Mouse (Mus musculus): ENCODE measurements around the gene Rad54l. TPM values are rescaled to one million over a fixed set of nuclear protein-coding genes. Genes with fewer than 3 reads are reported as not detected.

Gene Rad54l
- total RNA-seq, 2 experiments from 2014 or later = 1.3 to 2.2 TPM

DNA sequence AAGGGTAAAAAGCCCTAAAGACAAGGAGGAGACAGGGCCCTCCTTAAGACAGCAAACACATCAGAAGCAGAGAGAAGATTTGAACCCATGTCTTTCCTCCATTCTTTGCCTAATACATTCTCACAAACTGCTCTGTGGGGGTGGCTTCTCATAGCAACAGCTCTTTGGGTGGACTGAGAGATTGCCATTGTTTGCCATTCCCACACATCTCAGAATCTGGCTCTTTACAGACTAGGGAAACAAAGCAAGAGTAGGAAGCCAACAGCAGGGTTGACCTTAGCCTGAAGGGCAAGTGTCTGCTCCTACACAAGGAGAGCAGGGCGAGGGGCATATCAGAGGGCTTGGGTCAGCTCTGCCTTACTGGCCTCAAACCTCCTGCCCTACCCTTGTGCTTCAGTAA, 18.2 kb upstream of the Rad54l start:
- DNase-seq = no peak

GRCm38 (mm10) chr4:116140801-116141574, 17.5 kb upstream of the Rad54l start:
- DNase-seq = no peak

DNA sequence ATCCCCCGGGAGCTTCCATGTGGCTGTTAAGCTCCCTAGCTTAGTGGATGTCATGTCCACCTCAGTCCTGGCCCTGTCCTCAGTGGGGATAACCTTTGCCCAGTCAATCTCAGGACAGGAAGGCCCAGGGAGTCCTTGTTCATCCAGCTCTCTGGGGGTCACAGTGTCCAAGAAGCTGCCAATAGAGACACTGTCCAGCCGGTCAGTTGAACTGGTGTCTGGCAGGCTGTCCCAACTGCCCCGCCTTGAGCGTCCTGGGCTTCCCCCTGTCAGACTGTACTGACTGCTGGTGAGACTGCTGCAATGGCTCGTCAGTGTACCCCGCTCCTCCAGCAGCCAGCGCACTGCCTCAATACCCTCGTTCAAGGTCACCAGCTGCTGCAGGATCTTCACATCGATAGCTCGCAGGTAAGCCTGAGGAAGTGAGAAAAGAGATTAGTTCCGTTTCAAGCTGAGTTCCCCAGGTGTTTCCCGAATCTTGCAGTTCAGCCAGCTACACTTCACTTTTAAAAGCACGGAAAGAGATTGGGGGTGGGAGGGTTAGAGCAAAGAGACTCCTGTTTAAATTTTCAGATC, 14.0 kb upstream of the Rad54l start:
- DNase-seq = no peak

DNA sequence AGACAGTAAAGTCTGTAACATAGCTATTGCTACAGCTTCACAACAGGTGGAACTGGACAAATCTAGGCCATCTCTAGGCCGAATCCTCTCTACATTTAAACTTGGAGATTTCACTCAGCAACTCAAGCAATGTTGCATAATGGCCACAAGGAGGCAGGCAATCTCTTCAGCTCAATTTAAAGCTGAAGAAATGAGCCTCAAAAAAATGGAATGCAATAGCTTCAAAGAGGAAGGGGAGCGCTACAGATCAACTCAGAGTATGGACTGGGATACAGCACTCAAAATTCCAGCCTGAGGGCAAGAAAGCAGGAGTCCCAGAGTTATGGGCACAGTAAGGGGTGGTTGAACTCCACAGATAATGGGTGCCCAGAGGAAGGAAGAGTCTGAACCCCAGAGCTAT, 11.5 kb upstream of the Rad54l start:
- DNase-seq = no peak

DNA sequence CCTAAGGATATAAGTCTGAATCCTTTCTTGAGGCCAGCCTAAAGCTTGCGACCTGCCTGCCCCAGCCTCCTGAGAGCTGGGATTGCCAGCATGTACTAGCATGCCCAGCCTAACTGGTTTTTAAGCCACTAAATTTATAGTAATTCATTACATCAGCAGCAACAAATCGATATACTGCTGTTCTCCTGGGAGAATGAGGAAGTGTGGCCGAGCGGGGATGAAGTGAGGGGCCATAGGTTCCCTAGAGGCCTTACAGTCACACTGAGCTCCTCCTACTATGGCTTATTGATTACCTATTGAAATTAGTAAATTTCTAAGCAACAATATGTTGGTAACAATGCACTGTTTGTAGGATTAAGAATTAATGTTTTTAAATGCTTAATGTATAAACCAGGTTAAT, 9.6 kb upstream of the Rad54l start:
- no peak for DNase-seq

GRCm38 (mm10) chr4:116127956-116128355, 4.5 kb upstream of the Rad54l start:
- DNase-seq = no peak

GRCm38 (mm10) chr4:116125803-116126386, 2.4 kb upstream of the Rad54l start:
- no peak for DNase-seq

DNA sequence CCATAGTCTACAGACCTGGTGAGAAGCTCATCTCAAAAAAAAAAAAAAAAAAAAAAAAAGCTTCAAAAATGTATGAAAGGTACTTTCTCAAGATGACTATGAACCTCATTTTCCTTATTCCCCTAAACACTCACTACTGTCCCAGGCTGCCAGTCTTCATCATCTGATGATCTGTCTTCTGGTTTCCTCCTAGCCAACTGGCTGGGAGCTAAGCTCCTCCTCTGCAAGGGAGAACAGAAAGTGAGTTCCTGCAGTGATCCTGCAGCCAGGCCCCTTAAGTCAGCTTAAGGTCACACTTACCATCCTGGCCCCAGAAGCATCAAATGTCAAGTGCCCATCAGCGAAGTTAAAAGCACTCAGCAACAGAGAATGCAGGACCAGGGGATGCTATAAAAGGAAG, 728 bp downstream of the Rad54l start:
- DNase-seq = no peak

DNA sequence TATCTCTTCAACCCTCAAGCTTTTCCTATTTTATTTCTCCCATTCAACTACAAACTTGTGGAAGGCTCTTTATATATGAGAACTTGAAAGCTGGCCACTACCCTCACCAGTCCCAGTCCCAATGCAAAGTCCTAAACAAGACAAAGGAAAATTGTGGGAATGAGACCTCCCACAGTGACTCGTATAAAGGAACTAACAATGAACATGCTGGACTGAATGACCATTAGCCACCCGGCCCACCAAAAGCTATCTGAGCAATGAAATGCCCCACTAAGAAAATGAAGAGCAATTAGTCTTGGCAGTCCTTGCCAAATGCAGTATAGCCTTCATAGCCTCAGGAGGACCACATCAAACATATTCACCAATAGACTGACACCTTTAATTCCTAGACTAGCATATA, 12.0 kb downstream of the Rad54l start:
- DNase-seq = no peak

DNA sequence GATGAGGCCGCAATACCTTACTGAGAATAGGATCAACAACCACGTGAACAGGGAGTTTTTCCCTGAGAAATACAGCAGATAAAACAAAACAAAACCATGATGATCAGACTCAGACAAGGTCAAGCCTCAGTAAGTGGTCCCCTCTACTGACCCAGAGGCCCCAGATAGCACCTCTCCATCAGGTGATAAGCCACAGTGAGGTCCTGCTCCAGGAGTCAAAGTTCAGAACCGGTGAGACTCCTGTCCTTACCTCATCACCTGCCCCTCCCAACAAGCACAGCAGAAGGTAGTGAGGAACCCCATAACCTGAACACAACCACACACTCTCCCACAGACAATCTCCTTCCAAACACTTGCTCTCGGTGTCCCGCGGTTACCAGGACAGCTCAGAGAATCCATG, 12.8 kb downstream of the Rad54l start:
- no peak for DNase-seq

GRCm38 (mm10) chr4:116105278-116105677, 18.2 kb downstream of the Rad54l start:
- no peak for DNase-seq

DNA sequence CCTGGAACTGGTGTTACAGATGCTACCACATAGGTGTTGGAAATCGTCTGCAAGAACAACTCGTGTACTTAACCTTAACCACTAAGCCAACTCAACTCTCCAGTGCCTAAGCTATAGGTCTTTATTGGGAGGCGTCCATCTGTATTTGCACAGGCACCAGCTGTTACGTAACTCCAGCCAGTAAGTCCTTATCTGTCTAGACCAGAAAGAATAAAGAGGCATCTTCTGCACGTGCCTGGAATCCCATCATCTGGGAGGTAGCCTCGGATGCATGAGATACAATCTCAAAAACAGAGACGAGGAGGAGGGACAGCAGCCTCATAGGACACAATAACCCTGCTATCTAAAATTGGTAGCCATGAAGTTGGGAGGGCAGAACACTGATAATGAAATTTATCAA, 22.5 kb downstream of the Rad54l start:
- no peak for DNase-seq

DNA sequence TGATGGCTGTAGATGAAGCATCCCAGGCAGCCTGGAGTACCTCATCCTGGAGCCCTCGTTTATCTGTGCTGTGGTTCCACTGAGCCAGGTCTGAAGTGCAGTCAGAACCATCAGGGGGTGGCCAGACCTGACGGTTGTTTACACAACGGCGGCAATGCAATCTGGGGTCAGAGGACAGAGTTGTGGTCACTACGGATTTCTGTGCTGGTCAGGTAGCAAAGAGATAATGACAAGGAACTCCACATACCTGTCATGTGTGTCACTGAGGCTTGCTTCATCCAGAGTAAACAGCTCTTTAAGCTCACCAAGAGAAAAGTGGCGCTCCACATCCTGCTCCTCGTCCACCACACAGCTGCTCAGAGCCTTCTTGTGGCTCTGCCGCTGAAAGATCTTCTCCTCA, 26.3 kb downstream of the Rad54l start:
- DNase-seq = no peak

- DNase-seq = no peak
These were observed 27.2 kb downstream of the Rad54l start for GRCm38 (mm10) chr4:116096291-116096690.

- no peak for DNase-seq
These were observed 34.8 kb downstream of the Rad54l start for GRCm38 (mm10) chr4:116088510-116089249.

DNA sequence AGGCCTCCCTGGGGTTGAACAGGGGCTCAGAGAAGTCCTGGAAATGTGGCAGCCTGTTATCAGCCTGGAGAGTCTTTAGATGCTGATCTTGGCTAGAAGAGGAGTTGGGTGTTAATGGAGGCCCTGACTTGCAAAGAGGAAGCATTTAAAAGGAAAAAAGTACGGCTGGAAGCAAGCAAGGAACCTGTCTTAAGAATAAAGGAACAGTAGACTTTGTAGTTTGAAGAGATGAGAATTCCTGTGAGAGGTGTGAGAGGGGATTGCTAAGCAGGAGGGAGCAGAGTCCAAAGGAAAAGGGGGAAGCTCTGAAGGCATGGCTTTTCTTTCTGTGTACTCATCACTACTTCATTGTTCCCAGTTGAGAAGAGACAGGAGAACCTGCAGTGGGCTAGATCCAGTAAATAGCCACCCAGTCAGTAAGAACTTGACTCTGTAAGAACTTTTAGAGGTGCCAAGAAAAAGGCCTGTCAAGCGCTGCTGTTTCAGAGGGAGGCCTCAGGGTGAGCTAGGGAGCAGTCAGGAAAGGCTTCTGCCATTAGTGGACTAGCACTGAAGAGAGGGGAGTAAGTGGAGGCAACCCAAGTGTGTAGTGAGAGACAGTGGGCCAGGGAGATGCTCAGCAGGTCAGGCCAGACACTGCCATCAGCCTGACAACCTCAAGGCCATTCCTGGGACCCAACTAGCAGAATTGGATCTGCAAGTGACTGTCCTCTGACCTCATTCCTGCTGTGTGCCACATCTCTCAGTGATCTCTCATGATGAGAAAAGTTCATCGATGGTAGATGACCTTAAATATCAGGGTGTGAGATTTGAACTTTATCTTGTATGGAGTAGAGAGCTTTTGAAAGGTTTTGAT, 46.0 kb downstream of the Rad54l start:
- peak; percentile 35 to 36 for DNase-seq

DNA sequence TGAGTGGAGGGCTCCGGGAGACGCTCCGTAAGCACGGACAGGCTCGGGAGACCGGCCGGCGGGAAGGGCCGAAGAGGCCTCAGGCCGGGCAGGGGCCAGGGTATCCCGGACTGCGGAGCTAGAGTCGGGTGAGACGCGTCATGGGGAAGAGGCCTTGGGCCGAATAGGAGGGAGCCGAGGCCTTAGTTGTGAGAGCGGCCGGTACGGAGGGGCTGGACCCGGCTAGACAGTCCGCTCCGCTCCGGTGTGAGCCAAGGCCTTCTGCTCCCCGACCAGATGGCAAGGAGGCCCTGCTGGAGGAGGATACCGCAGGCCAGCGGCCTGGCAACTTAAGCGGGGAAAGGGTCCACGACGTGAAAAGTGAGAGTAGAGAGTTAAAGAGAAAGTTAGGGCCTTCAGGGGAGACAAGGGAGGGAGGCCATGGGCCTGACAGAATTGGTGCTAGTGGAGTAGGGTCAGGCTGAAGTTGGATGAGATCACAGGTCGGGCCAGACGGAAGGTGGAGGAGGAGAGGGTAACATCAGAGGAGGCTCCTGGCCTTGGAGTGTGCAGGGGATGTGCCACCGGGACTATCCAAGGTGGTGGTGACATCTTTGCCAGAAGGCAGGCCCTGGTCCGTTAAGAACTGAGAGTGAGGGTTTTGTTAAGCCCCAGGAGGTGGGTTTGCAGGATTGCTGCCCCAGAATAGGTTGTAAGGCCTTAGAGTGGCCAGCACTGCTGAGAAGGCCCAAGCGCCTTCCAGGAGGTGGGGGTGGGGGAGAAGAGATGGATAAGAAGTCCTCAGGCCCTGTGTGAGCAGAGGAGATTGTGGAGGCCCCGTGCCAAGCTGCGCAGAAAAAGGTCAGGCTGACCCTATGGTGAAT, 46.9 kb downstream of the Rad54l start:
- peak; percentile 63 to 64 for DNase-seq

- peak; percentile 70 to 73 for DNase-seq
These were observed 47.7 kb downstream of the Rad54l start for GRCm38 (mm10) chr4:116075631-116076368.

GRCm38 (mm10) chr4:116074861-116075620, 48.4 kb downstream of the Rad54l start, which contains the start of the genes Uqcrh and Lrrc41:
Gene Uqcrh (minus strand): TSS chr4:116075071.
Gene Lrrc41 (plus strand): TSS chr4:116075269.
- peak; percentile 96 for DNase-seq
